Mouse (Mus musculus) myocyte (in vitro differentiated cells): ENCODE data around the gene Wdr38.

Experiments used
- E2F4 ChIP-seq: IDR thresholded peaks from one replicate; pipeline ENCODE4 v1.6.1; 2011; ENCODE audit warnings: mild to moderate bottlenecking, control low read depth, moderate library complexity; ENCODE audit not compliant: insufficient read depth
- MYOG ChIP-seq, 3 experiments: IDR thresholded peaks; one replicate each; pipeline ENCODE4 v1.6.1; 2011; ENCODE audit warnings: control low read depth in 2 of 3, low read depth in 2 of 3, mild to moderate bottlenecking in 2 of 3; ENCODE audit not compliant: insufficient read length in 2 of 3, control insufficient read depth in 1 of 3, insufficient read depth in 1 of 3
- USF1 ChIP-seq: IDR thresholded peaks from one replicate; pipeline ENCODE4 v1.6.1; 2011; ENCODE audit warnings: low read depth, mild to moderate bottlenecking, control low read depth, moderate library complexity

- no peak for TF ChIP-seq E2F4
- no peak for TF ChIP-seq MYOG (IDR thresholded peaks at IDR 0.05; ENCODE audit: control insufficient read depth in 1 of 3, insufficient read depth in 1 of 3, insufficient read length in 2 of 3, low read depth in 2 of 3)
- TF ChIP-seq USF1: no peak
Observed at GRCm38 (mm10) chr2:38977837-38978236, 19.4 kb upstream of the Wdr38 start.
